ENCODE assay signal across 9 mouse cellular contexts in genomic region chr7:16491759-16492158, GRCm38 (mm10). TPM values are rescaled to one million over a fixed set of nuclear protein-coding genes. Genes with fewer than 3 reads are reported as not detected.
DNase-seq lines count a peak whose midpoint lies in the region; ATAC-seq and TF ChIP-seq lines count a peak whose summit lies in the region.
"Had no signal": no experiment of that assay in that cellular context is flagged by ENCODE, and none has a peak within 500 bp of the region (broad histone marks: within the 10 kb centered on the region; RNA-seq: fewer than 3 reads in every experiment).

No protein-coding gene starts in this region.

- CTCF ChIA-PET in Patski (lab: Charles Lee) = interaction anchor here (0.9 to 3.1 kb wide), 15 partner anchors 9 to 131 kb away, joined by 3 to 17 read pairs (median 6); no protein-coding TSS in a partner anchor

- H3K27me3 ChIP-seq in Patski = no peaks in the 10 kb centered on the region
- H3K27me3 ChIP-seq in limb, embryonic 14.5 days (ENCODE audit: control insufficient read depth, insufficient read depth, low read length) = no peaks in the 10 kb centered on the region
- H3K27me3 ChIP-seq in stomach, embryonic 15.5 days (replicated peaks) = no peaks in the 10 kb centered on the region

- DNase-seq in 416B (ENCODE audit: low read depth) (peak; percentile 74), Patski (ENCODE audit: low read depth, low spot score) (no peak)
- DNase-seq in cerebellum, postnatal 14 days = peak; percentile 87 to 88
- peak; percentile 63 for DNase-seq in gastrocnemius, adult 18-20 months (ENCODE audit: low spot score)
- DNase-seq in kidney, adult 18-20 months = peak; percentile 73
- DNase-seq in limb, embryonic 14.5 days (ENCODE audit: low spot score) = peak; percentile 62
- peak; percentile 25 to 61 for DNase-seq in natural killer cell, adult 2 months (ENCODE audit: low spot score in 2 of 2)

- TF ChIP-seq CTCF in Patski (IDR thresholded peaks at IDR 0.05) = peak; percentile 92

- no peak overlapping the region for H3K4me3 ChIP-seq in limb, embryonic 14.5 days (replicated peaks; ENCODE audit: low read length)
- no peak overlapping the region for H3K4me3 ChIP-seq in stomach, embryonic 15.5 days (replicated peaks)
- H3K4me3 ChIP-seq: erythroblast, embryonic 14.5 days had no signal

- H3K36me3 ChIP-seq in limb, embryonic 14.5 days (ENCODE audit: control insufficient read depth, insufficient read depth, low read length) = peaks cover 14% of the 10 kb centered on the region
- peaks cover 10% of the 10 kb centered on the region; the same call in 1 of the 2 replicates for H3K36me3 ChIP-seq in stomach, embryonic 15.5 days

- H3K9me3 ChIP-seq in limb, embryonic 14.5 days (ENCODE audit: control insufficient read depth, low read length) = no peaks in the 10 kb centered on the region
- no peaks in the 10 kb centered on the region for H3K9me3 ChIP-seq in stomach, embryonic 15.5 days

- H3K27ac ChIP-seq in limb, embryonic 14.5 days (replicated peaks; ENCODE audit: low read depth, low read length) = no peak overlapping the region
- no peak overlapping the region for H3K27ac ChIP-seq in stomach, embryonic 15.5 days

- ATAC-seq in Patski = peak; percentile 52
- peak; percentile 19; the same call in 1 of the 2 replicates for ATAC-seq in limb, embryonic 14.5 days (ENCODE audit: low FRiP score, low read depth)
- ATAC-seq in stomach, embryonic 15.5 days (ENCODE audit: insufficient read depth, low FRiP score, low read depth) = 0 out of 2 replicates have a peak, but pooled peaks have one; percentile 23

- TF ChIP-seq POLR2A in limb, embryonic 14.5 days (IDR thresholded peaks at IDR 0.05; ENCODE audit: borderline replicate concordance, extremely low read depth, insufficient read depth, insufficient read length) = no peak

- no peaks in the 10 kb centered on the region for H3K4me1 ChIP-seq in limb, embryonic 14.5 days (ENCODE audit: control insufficient read depth, insufficient read depth, low read length)
- no peaks in the 10 kb centered on the region for H3K4me1 ChIP-seq in stomach, embryonic 15.5 days

- no peak overlapping the region for H3K9ac ChIP-seq in limb, embryonic 14.5 days (ENCODE audit: low read depth, low read length, severe bottlenecking)
- H3K9ac ChIP-seq in stomach, embryonic 15.5 days = no peak overlapping the region

- WGBS in limb, embryonic 14.5 days = 37% methylated on average over 3 of the region's 3 CpGs
- WGBS in stomach, embryonic 15.5 days = 28% methylated on average over 3 of the region's 3 CpGs

- in situ Hi-C loops in Patski (cut with MboI; ENCODE audit: low pct_unique_long_range_greater_than_20kb) = no loop called here

- H3K4me2 ChIP-seq in limb, embryonic 14.5 days (replicated peaks; ENCODE audit: low read depth, low read length, severe bottlenecking) = no peak overlapping the region
- H3K4me2 ChIP-seq in stomach, embryonic 15.5 days = no peak overlapping the region

- POLR2A ChIA-PET in Patski (lab: Charles Lee) = no interaction called here

RNA-seq across cellular contexts. Expression of gene Npas1, which starts 14.2 kb away (rescaled TPM):
- 0.67 TPM for polyA plus RNA-seq in Patski (2021)
- total RNA-seq in gastrocnemius, adult 18-20 months (2021) = not detected
- polyA plus RNA-seq in limb, embryonic 14.5 days (2012; rRNA removed) = 0.03 TPM in 2 replicates
- polyA plus RNA-seq in limb, embryonic 14.5 days (2014; fragmentation: Nextera tagmentation; extraction: Ambion mirVana) = 0.15 and 0.21 TPM in 2 replicates
- polyA plus RNA-seq in stomach, embryonic 15.5 days (2015; fragmentation: Nextera tagmentation; extraction: Ambion mirVana) = 0.33 and 0.49 TPM in 2 replicates
- polyA plus RNA-seq: erythroblast, embryonic 14.5 days had no signal

RNA-seq across cellular contexts. Expression of gene Tmem160, which starts 39.2 kb away (rescaled TPM):
- polyA plus RNA-seq in Patski (2021) = 86.0 TPM
- 10 to 100 TPM; 52.0 to 53.2 TPM for total RNA-seq in gastrocnemius, adult 18-20 months (2021)
- polyA plus RNA-seq in limb, embryonic 14.5 days (2012; rRNA removed) = 32.8 and 41.6 TPM in 2 replicates
- polyA plus RNA-seq in limb, embryonic 14.5 days (2014; fragmentation: Nextera tagmentation; extraction: Ambion mirVana) = 42.7 and 51.3 TPM in 2 replicates
- 48.5 and 57.0 TPM in 2 replicates for polyA plus RNA-seq in stomach, embryonic 15.5 days (2015; fragmentation: Nextera tagmentation; extraction: Ambion mirVana)
